Mouse (Mus musculus): Measurements from ENCODE around the gene Cox19. TPM values are rescaled to one million over a fixed set of nuclear protein-coding genes. Genes with fewer than 3 reads are reported as not detected.
A peak's percentile ranks its signal among the peaks of the same experiment; 100 is the strongest.

The Cox19 gene
- polyA plus RNA-seq, 1 experiment from 2014 or later = 97.9 TPM

DNA sequence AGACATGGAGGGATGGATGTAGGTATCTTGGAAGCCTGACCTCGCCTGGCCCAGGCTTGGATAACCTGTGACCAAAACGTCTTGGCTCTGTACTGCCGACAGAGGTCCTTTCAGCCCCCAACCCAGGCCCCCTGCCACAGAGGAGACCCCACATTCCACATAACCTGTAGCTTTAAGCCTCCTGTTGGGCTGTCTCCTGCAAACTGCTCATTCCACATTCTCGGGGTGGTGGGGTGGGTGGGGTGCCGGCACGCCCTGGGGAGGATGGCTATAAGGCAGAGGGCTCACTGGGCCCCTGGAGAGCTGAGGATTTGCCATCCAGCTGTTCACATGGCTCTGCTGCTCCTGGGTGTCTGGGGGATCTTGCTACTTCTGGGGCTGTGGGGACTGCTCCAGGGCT lies 1.1 kb upstream of the Cox19 start, which contains the start of gene Cyp2w1:
Gene Cyp2w1 (plus strand): TSS at position 301 of the 400 bp plus-strand sequence.
- ATAC-seq = no peak
- 60% methylated on average over 6 of the region's 6 CpGs for WGBS
- no peaks in the 10 kb centered on the region for H3K9me3 ChIP-seq (ENCODE audit: control insufficient read depth, low read length)
- H3K4me3 ChIP-seq (replicated peaks; ENCODE audit: low read length) = no peak within 1 kb of the TSS
- H3K27me3 ChIP-seq (replicated peaks; ENCODE audit: control insufficient read depth, insufficient read depth, low read length) = no peaks in the 10 kb centered on the region
- no peaks in the 10 kb centered on the region for H3K4me1 ChIP-seq (replicated peaks; ENCODE audit: control insufficient read depth, insufficient read depth, low read length)
- H3K27ac ChIP-seq (ENCODE audit: low read length) = no peak within 1 kb of the TSS
- no peak within 1 kb of the TSS for H3K9ac ChIP-seq (replicated peaks; ENCODE audit: low read depth, low read length)
- no peak within 1 kb of the TSS for H3K4me2 ChIP-seq (ENCODE audit: low read length)
- H3K36me3 ChIP-seq (ENCODE audit: control insufficient read depth, insufficient read depth) = no peaks in the 10 kb centered on the region

GRCm38 (mm10) chr5:139351628-139352027 lies 410 bp upstream of the Cox19 start:
- H3K27ac ChIP-seq (ENCODE audit: low read length) = no peak overlapping the region
- no peak for ATAC-seq
- H3K4me1 ChIP-seq (replicated peaks; ENCODE audit: control insufficient read depth, insufficient read depth, low read length) = no peaks in the 10 kb centered on the region

GRCm38 (mm10) chr5:139349713-139350112 lies 1.5 kb downstream of the Cox19 start:
- 81% methylated on average over 6 of the region's 6 CpGs for WGBS
- 0 out of 2 replicates have a peak, but pooled peaks cover 2% of the 10 kb centered on the region for H3K4me1 ChIP-seq (replicated peaks; ENCODE audit: control insufficient read depth, insufficient read depth, low read length)
- ATAC-seq = no peak

More at GRCm38 (mm10) chr5:139351628-139352027, 410 bp upstream of the Cox19 start:
- Histone ChIP-seq H3K9ac (replicated peaks; ENCODE audit: low read depth, low read length) (no peak overlapping the region), H3K36me3 (ENCODE audit: control insufficient read depth, insufficient read depth) (no peaks in the 10 kb centered on the region), H3K27me3 (replicated peaks; ENCODE audit: control insufficient read depth, insufficient read depth, low read length) (no peaks in the 10 kb centered on the region), H3K4me3 (replicated peaks; ENCODE audit: low read length) (no peak overlapping the region), H3K4me2 (ENCODE audit: low read length) (no peak overlapping the region), H3K9me3 (ENCODE audit: control insufficient read depth, low read length) (no peaks in the 10 kb centered on the region)
- 21% methylated on average over 8 of the region's 8 CpGs for WGBS

GRCm38 (mm10) chr5:139347225-139347624 lies 4.0 kb downstream of the Cox19 start:
- Histone ChIP-seq H3K36me3 (ENCODE audit: control insufficient read depth, insufficient read depth) (peaks cover 1% of the 10 kb centered on the region; the same call in 1 of the 2 replicates), H3K4me2 (ENCODE audit: low read length) (no peak overlapping the region), H3K4me1 (replicated peaks; ENCODE audit: control insufficient read depth, insufficient read depth, low read length) (peaks cover 13% of the 10 kb centered on the region), H3K9ac (replicated peaks; ENCODE audit: low read depth, low read length) (no peak overlapping the region), H3K9me3 (ENCODE audit: control insufficient read depth, low read length) (no peaks in the 10 kb centered on the region), H3K27me3 (replicated peaks; ENCODE audit: control insufficient read depth, insufficient read depth, low read length) (no peaks in the 10 kb centered on the region), H3K4me3 (replicated peaks; ENCODE audit: low read length) (no peak overlapping the region), H3K27ac (ENCODE audit: low read length) (no peak overlapping the region)
- ATAC-seq = no peak
- WGBS = 67% methylated on average over 1 of the region's 1 CpGs

More at GRCm38 (mm10) chr5:139349713-139350112, 1.5 kb downstream of the Cox19 start:
- Histone ChIP-seq H3K4me3 (replicated peaks; ENCODE audit: low read length) (no peak overlapping the region), H3K9me3 (ENCODE audit: control insufficient read depth, low read length) (no peaks in the 10 kb centered on the region), H3K36me3 (ENCODE audit: control insufficient read depth, insufficient read depth) (no peaks in the 10 kb centered on the region), H3K4me2 (ENCODE audit: low read length) (no peak overlapping the region), H3K27ac (ENCODE audit: low read length) (no peak overlapping the region), H3K27me3 (replicated peaks; ENCODE audit: control insufficient read depth, insufficient read depth, low read length) (no peaks in the 10 kb centered on the region), H3K9ac (replicated peaks; ENCODE audit: low read depth, low read length) (no peak overlapping the region)

DNA sequence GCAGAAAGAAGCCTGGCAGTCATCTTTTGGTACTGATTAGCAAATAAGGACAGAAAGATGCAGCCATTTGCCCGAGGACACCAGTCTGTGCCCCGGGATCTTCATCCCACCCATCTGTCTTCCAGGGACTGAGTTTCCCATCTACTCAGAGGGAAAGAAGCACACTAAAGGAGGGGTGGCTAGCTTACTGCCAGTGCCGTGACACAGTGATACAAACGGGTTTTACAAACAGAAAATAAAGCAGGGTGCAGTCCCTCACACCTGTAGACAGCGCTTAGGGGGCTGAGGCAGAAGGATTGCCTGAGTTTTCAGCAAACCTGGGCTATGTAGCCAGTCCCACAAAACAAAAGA lies 5.9 kb downstream of the Cox19 start:
- Histone ChIP-seq H3K9ac (replicated peaks; ENCODE audit: low read depth, low read length) (peak overlapping the region; percentile 45), H3K27me3 (replicated peaks; ENCODE audit: control insufficient read depth, insufficient read depth, low read length) (no peaks in the 10 kb centered on the region), H3K4me2 (ENCODE audit: low read length) (peak overlapping the region; percentile 94), H3K9me3 (ENCODE audit: control insufficient read depth, low read length) (no peaks in the 10 kb centered on the region), H3K4me3 (replicated peaks; ENCODE audit: low read length) (peak overlapping the region; percentile 96), H3K27ac (ENCODE audit: low read length) (no peak overlapping the region), H3K36me3 (ENCODE audit: control insufficient read depth, insufficient read depth) (peaks cover 5% of the 10 kb centered on the region), H3K4me1 (replicated peaks; ENCODE audit: control insufficient read depth, insufficient read depth, low read length) (peaks cover 13% of the 10 kb centered on the region)
- peak; percentile 44; the same call in 1 of the 2 replicates for ATAC-seq
- WGBS = 9% methylated on average over 5 of the region's 5 CpGs

DNA sequence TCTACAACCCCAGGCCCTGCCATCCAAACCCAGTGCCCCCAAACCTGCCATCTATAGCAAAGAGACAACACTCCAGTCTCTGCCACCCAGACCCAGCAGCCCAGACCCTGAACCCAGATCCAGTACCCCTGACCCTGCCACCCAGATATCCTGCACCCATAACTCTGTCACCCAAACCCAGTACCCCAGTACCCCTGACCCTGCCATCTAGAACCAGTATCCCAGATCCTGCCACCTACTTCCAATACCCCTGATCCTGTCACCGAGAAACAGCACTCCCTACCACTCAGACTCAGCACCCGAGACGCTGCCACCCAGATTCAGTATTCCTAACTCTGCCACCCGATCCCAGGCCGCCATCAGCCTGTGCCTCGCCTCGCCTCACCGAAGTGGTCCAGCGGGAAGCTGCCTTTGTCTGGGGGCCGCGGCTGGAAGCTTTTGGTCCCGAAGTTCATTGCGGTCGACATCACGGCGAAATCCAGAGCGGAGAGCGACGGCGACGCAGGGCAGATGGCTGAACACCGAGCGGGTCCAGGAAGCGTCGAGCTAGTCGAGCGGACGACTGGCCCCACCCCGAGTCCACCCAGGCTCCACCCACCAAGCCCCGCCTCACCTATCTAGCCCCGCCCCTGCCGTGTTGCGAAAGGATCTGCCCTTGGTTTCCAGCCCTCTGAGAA lies 6.4 kb downstream of the Cox19 start:
- peak overlapping the region; percentile 72 for H3K27ac ChIP-seq (ENCODE audit: low read length)
- ATAC-seq = peak; percentile 92
- under 1% methylated on average over 33 of the region's 33 CpGs for WGBS
- H3K27me3 ChIP-seq (replicated peaks; ENCODE audit: control insufficient read depth, insufficient read depth, low read length) = no peaks in the 10 kb centered on the region
- H3K9me3 ChIP-seq (ENCODE audit: control insufficient read depth, low read length) = no peaks in the 10 kb centered on the region
- H3K4me1 ChIP-seq (replicated peaks; ENCODE audit: control insufficient read depth, insufficient read depth, low read length) = peaks cover 13% of the 10 kb centered on the region
- peak overlapping the region; percentile 92 for H3K9ac ChIP-seq (replicated peaks; ENCODE audit: low read depth, low read length)
- peak overlapping the region; percentile 96 for H3K4me3 ChIP-seq (replicated peaks; ENCODE audit: low read length)
- H3K4me2 ChIP-seq (ENCODE audit: low read length) = peak overlapping the region; percentile 94
- peaks cover 5% of the 10 kb centered on the region for H3K36me3 ChIP-seq (ENCODE audit: control insufficient read depth, insufficient read depth)

DNA sequence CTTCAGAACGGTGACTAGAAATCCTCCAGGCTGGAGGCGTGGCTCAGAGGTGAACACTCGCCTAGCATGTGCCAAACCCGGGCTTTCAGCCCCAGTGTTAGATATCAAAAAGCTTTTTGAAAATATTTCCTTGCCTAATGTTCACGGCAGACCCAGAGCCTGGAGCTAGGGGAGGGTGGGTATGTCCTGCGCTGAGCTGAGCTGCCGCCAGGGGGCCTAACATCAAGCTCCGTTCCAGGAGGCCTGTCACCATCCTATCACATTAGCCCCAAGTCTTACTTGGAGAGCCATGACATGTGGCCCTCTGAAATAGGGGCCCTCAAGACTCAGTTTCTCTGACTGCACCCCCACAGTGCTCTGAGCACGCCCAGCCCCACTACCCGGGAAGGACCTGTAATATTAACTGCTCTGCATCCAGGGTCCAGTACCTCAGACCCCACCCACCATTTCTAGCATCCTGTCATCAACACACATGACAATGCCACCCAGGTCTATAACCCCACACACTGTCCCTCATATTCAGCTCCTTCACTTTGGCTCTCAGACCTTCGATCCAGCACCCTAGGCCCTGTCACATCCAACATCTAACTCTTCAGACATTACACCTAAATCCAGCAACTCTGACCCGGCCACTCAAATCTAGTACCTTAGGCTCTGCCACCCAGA lies 7.1 kb downstream of the Cox19 start:
- Histone ChIP-seq H3K4me2 (ENCODE audit: low read length) (peak overlapping the region; percentile 94), H3K27ac (ENCODE audit: low read length) (peak overlapping the region; percentile 72), H3K4me1 (replicated peaks; ENCODE audit: control insufficient read depth, insufficient read depth, low read length) (peaks cover 13% of the 10 kb centered on the region), H3K9ac (replicated peaks; ENCODE audit: low read depth, low read length) (peak overlapping the region; percentile 92), H3K36me3 (ENCODE audit: control insufficient read depth, insufficient read depth) (peaks cover 9% of the 10 kb centered on the region), H3K9me3 (ENCODE audit: control insufficient read depth, low read length) (no peaks in the 10 kb centered on the region), H3K27me3 (replicated peaks; ENCODE audit: control insufficient read depth, insufficient read depth, low read length) (no peaks in the 10 kb centered on the region), H3K4me3 (replicated peaks; ENCODE audit: low read length) (peak overlapping the region; percentile 96)
- 3% methylated on average over 12 of the region's 12 CpGs for WGBS
- peak; percentile 81 for ATAC-seq

DNA sequence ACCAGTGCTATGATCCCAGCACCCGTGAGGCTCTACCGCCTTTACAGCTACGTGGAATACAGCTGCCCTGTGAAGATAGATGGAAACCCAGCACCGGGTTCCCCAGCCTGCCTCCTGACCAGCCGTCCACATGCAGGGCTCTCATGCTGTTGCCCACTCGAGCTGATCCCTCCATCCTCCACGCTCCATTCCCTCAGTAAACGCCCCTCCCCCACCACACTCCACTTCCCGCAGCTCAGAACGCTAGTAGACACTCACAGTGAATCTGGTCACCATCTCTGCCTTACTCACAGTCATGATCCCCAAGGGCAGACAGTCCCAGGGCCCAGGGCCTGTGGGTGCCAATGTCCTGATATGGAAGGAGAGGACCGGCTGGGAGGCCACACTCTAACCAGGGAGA lies 12.3 kb downstream of the Cox19 start:
- peaks cover 23% of the 10 kb centered on the region for H3K36me3 ChIP-seq (ENCODE audit: control insufficient read depth, insufficient read depth)
- H3K9me3 ChIP-seq (ENCODE audit: control insufficient read depth, low read length) = no peaks in the 10 kb centered on the region
- H3K27me3 ChIP-seq (replicated peaks; ENCODE audit: control insufficient read depth, insufficient read depth, low read length) = no peaks in the 10 kb centered on the region
- peaks cover 7% of the 10 kb centered on the region for H3K4me1 ChIP-seq (replicated peaks; ENCODE audit: control insufficient read depth, insufficient read depth, low read length)
- ATAC-seq = no peak
- 89% methylated on average over 11 of the region's 11 CpGs for WGBS
- no peak overlapping the region for H3K27ac ChIP-seq (ENCODE audit: low read length)
- no peak overlapping the region for H3K4me2 ChIP-seq (ENCODE audit: low read length)
- H3K4me3 ChIP-seq (replicated peaks; ENCODE audit: low read length) = no peak overlapping the region
- no peak overlapping the region for H3K9ac ChIP-seq (replicated peaks; ENCODE audit: low read depth, low read length)

- WGBS = 90% methylated on average over 3 of the region's 3 CpGs
Measured at GRCm38 (mm10) chr5:139338403-139338802, 12.8 kb downstream of the Cox19 start.

More at GRCm38 (mm10) chr5:139338403-139338802, 12.8 kb downstream of the Cox19 start:
- H3K27ac ChIP-seq (ENCODE audit: low read length) = no peak overlapping the region
- no peak overlapping the region for H3K4me2 ChIP-seq (ENCODE audit: low read length)
- H3K4me1 ChIP-seq (replicated peaks; ENCODE audit: control insufficient read depth, insufficient read depth, low read length) = peaks cover 2% of the 10 kb centered on the region
- no peak overlapping the region for H3K4me3 ChIP-seq (replicated peaks; ENCODE audit: low read length)
- peaks cover 23% of the 10 kb centered on the region for H3K36me3 ChIP-seq (ENCODE audit: control insufficient read depth, insufficient read depth)
- no peaks in the 10 kb centered on the region for H3K9me3 ChIP-seq (ENCODE audit: control insufficient read depth, low read length)
- ATAC-seq = no peak
- no peak overlapping the region for H3K9ac ChIP-seq (replicated peaks; ENCODE audit: low read depth, low read length)
- H3K27me3 ChIP-seq (replicated peaks; ENCODE audit: control insufficient read depth, insufficient read depth, low read length) = no peaks in the 10 kb centered on the region

Data from forebrain, embryonic 16.5 days (tissue).